Mouse (Mus musculus): Measurements from ENCODE around the gene Cdkl1.

Cdkl1 gene

GRCm38 (mm10) chr12:69790530-69791505, at the start of gene Cdkl1:
Gene Cdkl1 (minus strand): TSS chr12:69791267.
- no peak for DNase-seq (ENCODE audit: extremely low read depth, low read depth, low spot score)

- DNase-seq (ENCODE audit: extremely low read depth, low read depth, low spot score): no peak
These were observed 47.3 kb upstream of the Cdkl1 start for GRCm38 (mm10) chr12:69838376-69838775.

DNA sequence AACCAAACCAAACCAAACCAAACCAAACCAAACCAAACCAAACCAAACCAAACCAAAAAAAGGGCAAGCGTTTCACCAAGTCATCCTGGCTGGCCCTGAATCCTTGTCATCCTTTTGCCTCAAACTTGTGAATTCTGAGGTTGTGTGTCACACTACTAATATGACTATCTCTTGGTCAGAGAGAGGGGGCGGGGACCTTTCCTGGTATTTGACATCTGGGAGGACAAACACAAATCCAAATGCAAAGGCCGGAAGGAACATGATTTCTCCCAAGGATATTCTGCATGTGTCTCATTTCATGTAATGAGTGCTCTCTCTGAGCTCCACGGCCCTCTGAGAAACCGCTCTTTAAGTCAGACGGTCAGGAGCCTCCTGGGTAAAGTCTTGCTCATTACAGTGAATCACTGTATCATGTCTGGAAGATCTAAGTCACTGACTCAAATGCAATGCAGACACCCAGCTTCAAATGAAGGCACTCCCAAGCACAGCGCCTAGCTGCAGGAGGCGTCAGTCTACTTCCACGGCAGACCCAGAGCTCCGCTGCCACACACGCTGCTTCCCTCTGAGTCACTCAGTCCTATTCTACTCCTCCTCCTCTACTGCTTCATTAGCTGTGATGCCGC, 43.0 kb upstream of the Cdkl1 start:
- DNase-seq (ENCODE audit: extremely low read depth, low read depth, low spot score): no peak

DNA sequence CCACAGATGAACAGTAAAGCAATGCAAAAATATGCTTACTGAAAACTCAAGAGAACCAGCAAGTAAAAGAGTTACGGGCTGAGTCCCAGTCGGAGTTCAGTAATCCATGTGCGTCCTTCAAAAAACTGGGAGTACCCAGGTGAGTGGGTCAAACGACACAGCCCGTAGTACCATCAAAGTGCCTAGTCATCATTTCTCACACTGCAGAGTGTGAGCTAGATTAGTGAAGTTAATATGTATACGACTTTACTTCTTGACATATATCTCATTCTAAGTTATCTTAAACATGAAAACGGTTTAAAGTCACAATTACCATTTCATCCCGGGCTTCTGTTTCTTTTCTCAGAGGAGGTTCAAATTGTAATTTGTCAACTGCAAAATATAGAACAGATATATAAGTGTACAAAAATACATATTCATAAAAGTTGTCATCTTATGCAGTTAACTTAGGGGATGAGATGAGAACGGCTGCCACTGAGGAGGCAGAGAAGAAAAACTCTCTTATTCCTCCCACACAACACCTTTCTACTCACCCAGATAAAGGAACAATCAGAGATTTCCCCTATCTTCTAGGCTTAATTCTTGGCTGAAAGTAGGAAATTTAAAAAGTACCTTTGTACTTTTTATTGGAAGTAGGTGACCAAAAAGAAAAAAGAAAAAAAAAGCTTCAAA, 40.3 kb upstream of the Cdkl1 start:
- no peak for DNase-seq (ENCODE audit: extremely low read depth, low read depth, low spot score)

DNA sequence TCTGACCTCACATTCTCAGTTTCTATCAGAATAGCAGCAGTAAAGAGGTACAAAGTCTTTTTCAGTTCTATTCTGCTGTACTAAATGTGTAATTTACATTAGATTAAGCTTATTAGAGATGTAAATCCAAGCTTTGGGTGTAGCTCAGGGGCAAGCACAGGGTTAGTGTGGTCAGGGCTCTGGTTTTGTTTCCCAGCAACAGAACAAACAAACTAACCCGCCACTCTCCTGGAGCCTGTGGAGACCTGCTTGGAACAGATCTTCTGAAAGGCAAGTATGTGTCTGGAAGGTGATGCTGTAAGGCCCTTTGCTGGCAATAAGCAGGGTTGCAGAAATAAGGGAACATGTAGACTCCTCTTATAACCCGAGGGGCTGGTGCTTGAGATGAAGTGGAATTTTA, 37.1 kb upstream of the Cdkl1 start:
- no peak for DNase-seq (ENCODE audit: extremely low read depth, low read depth, low spot score)

DNA sequence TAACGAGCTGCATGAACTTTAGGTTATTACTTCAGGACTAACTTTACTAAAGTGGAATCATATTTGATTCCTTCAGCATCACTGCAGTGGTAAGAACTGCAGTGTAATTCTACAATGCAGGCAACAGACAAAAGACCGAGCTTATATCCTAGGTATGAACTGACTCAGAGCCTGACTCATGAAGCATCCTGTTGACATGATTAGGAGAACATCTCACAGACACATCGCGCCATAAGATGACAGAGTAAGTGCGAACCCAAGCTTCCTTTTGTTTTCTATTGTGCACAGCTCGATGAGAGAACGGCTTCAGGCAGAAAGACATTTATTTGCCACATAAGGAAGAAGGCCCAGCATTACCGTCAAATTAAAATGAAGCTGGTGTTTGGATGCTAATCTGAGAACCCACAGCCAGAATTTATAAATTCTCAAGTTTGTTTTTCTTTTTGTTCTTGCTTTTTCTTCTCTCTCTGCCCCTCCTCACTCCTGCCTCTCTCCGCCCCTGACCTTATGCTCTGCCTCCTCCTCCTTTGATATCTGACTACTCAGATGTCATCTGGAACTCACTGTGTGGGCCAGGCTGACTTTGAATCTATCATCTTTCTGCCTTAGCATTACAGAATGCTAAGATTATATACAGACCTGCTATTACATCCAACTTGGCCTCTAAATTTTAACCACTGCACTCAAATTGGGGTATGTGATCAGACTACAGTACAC, 34.0 kb upstream of the Cdkl1 start:
- no peak for DNase-seq (ENCODE audit: extremely low read depth, low read depth, low spot score)

DNA sequence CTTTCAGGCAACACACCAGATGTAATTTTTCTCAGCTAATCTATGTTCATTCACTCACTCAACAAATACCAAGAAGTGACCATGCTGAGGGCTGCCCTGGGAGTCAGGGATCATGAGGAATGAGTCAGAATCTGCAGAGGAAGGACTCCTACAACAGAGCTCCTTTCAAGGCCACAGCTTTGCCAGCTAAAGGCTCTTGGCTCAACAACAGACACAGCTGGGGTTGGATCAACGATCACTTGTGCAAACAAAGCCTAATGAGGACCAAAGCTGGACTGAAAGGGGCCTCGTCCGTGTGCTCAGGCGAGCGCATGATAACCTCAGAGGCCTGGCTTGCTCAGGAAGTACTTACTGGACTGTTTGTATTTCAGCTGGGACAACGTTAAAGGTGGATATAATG, 23.2 kb upstream of the Cdkl1 start:
- no peak for DNase-seq (ENCODE audit: extremely low read depth, low read depth, low spot score)

DNA sequence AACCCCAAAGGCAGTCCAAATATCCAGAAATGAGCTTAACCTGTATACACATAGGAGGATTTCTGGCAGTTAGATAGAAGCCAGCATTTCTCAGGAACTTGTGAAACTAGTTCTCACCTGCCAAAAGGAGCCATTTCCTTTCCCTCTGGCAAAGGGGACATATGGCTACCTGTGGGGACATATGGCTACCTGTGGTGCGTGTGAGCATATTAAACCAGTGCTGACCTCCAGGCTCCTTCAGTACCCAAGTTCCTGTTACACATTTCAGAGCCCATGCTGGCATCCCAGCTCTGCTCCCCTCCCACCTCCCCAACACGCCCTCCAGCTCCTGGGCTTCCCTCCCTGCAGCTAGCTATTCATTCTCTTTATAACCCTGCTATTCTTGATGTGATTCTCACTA, 22.5 kb upstream of the Cdkl1 start:
- no peak for DNase-seq (ENCODE audit: extremely low read depth, low read depth, low spot score)

DNA sequence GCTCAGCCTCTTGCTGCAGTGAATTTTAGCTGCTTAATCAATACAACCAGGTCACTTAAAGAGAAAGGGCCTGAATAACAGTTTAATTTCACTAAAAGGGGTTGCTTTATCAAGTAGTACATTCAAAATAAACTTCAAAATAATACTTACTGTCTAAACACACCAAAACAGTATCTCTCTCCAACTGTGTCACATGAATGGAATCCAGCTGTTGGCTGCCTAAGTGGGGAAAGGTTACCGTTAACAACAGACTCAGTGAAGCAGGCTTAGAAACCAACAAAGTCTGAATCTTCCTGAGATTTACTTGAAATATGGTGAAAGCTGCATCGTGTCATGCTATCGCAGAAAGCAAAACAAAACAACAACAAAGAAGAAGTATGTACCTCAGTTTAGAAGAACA, 21.9 kb upstream of the Cdkl1 start:
- DNase-seq (ENCODE audit: extremely low read depth, low read depth, low spot score): no peak

DNA sequence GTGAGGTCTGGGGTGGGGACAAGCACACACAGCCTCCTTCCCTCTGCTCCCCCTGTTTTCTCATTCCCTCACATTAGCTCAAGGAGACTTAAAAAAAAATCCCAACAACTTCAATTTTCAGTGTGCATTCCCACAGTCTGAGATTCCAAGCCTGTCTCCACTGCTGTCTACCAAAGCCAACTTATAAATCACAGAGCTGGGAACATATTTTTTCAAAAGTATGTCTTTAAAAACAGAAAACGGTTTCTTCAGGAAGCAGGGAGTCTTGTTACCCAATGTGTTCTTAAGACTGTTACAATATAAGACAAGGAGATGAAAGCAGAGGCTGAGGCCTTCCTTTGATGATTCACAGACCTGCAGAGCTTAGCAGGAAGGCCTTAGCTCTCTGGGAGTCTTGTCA, 20.9 kb upstream of the Cdkl1 start:
- DNase-seq (ENCODE audit: extremely low read depth, low read depth, low spot score): no peak

GRCm38 (mm10) chr12:69809439-69809838, 18.4 kb upstream of the Cdkl1 start:
- no peak for DNase-seq (ENCODE audit: extremely low read depth, low read depth, low spot score)

- DNase-seq (ENCODE audit: extremely low read depth, low read depth, low spot score): no peak
These were observed 16.4 kb upstream of the Cdkl1 start for GRCm38 (mm10) chr12:69807399-69807985.

DNA sequence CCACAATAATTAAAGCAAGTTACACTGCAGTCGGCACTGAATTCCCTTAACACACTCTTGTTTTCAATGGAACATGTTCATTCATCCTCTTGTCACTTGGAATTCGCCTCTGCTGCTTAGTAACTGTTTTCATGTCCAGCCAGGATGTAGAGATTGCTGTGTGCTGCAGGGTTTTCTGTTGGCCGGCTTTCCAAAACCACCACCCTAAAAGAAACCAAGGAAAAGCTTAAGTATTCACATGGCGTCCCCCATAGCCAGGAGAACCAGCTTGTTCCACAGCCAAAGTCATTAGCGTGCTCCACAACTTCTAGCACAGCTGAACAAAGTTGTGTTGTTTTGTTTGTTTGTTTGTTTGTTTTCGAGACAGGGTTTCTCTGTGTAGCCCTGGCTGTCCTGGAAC, 14.1 kb upstream of the Cdkl1 start:
- no peak for DNase-seq (ENCODE audit: extremely low read depth, low read depth, low spot score)

DNA sequence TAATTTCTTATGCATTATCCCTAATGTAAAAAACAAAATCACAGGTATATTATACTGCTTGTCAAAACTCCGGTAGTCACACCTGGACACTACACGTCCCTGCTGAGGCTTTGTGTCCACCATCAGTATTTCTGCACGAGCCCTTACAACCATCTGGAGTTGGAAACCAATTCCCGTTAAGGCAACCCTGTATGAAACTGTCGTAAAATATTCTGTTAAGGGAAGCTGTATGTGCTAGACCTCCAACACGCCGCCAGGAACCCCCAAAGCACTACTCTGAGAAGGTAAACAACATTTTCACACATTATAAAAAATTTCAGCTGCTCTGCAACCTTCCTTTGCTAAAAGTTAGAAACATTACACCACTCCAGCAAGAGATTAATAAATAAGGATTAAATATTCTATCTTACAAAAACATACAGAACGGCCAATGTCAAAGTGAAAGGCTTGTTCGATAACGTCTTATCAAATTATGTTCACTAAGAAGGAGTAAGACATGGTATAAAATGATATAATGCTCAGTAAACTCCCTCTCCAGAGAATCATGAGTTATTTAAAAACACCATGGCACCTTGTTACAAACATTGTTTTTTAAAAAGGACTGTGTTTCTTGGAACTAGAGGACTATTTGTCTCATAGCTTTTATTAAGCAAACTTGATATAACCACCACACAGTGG, 13.5 kb upstream of the Cdkl1 start:
- DNase-seq (ENCODE audit: extremely low read depth, low read depth, low spot score): no peak

- no peak for DNase-seq (ENCODE audit: extremely low read depth, low read depth, low spot score)
These were observed 12.1 kb upstream of the Cdkl1 start for GRCm38 (mm10) chr12:69803196-69803595.

GRCm38 (mm10) chr12:69800586-69800985, 9.5 kb upstream of the Cdkl1 start:
- DNase-seq (ENCODE audit: extremely low read depth, low read depth, low spot score): no peak

DNA sequence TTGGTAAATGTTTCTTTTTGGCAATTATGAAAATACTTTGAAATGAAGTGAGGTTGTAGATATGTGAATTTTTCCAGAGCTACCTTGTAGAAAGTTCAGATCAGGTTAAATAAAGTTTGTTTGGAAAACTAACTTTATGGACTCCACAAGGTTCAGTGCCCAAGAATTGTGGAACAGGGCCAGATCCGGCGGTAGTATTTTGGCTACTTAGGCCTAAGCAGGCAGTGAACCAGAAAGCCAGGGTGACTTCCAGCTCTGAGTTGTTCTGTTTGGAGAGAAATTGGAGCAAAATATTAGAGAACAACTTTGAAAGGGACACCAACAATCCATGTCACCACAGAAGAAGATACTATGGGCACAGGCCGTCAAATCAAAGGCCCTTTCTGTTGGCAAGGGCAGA, 5.2 kb upstream of the Cdkl1 start:
- no peak for DNase-seq (ENCODE audit: extremely low read depth, low read depth, low spot score)

DNA sequence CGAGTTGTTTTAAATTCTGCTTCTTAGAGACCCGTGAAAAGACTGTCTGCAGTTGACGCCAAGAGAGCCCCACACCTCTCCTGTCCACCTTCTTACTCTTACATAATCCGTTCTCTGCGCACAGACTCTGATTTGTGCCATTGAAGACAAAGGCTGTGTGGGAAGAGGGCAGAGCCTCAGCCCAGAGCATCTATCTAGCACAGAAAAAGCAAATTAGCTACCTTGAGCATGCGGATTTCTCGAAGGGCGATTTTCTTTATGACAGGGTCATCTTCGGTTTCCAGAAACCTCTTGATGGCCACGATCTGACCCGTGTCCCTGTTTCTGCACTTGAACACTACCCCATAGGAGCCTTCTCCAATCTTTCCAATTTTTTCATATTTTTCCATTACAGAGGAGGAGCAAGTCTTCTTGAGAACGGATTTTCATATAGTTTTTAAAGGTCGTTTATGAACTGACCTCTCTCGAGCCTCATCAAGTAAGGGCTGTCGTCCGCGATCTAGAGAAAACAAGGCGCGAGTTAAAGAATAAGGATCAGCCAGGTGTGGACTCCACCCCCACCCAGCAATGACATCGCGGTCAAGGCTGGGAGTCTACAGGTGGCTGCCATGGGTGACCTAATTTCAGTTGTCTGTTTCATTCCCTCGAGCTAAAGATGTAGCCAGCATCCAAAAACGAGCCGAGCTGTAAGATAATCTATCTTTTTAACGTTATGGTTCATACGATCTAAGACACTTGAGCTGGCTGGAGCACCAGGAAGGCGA, 1.1 kb downstream of the Cdkl1 start:
- DNase-seq (ENCODE audit: extremely low read depth, low read depth, low spot score): no peak

- DNase-seq (ENCODE audit: extremely low read depth, low read depth, low spot score): no peak
These were observed 2.7 kb downstream of the Cdkl1 start for GRCm38 (mm10) chr12:69788380-69788779.

GRCm38 (mm10) chr12:69785471-69785870, 5.6 kb downstream of the Cdkl1 start:
- no peak for DNase-seq (ENCODE audit: extremely low read depth, low read depth, low spot score)

Data from fat pad, adult 2 months (tissue).